Mouse (Mus musculus) intestine, postnatal 0 days (tissue): ENCODE data around the gene Tln2. TPM values are rescaled to one million over a fixed set of nuclear protein-coding genes. Genes with fewer than 3 reads are reported as not detected.

Experiments used
- ATAC-seq: fragments of 200-750 bp; cut with Nextera tagmentation; 2 replicates; pipeline ENCODE4 v1.8.0; 2017; ENCODE audit warnings: mild to moderate bottlenecking, moderate TSS enrichment, moderate library complexity
- H3K27ac ChIP-seq: fragments of 300-500 bp; sonication (generic); 2 replicates; pipeline ENCODE4 v1.5.1; 2014; ENCODE audit warnings: mild to moderate bottlenecking, low read depth, low read length, moderate library complexity
- H3K27me3 ChIP-seq: fragments of 300-500 bp; sonication (generic); replicated peaks from 2 replicates; pipeline ENCODE4 v1.6.1; 2014; ENCODE audit warnings: low read length, mixed read lengths; ENCODE audit not compliant: control insufficient read depth, insufficient read depth
- H3K36me3 ChIP-seq: fragments of 300-500 bp; sonication (generic); 2 replicates; pipeline ENCODE4 v1.6.1; 2014; ENCODE audit warnings: mild to moderate bottlenecking, moderate library complexity; ENCODE audit not compliant: control insufficient read depth, insufficient read depth
- H3K4me1 ChIP-seq: fragments of 300-500 bp; sonication (generic); replicated peaks from 2 replicates; pipeline ENCODE4 v1.6.1; 2014; ENCODE audit warnings: antibody characterized with exemption, low read length, mixed read lengths; ENCODE audit not compliant: control insufficient read depth, insufficient read depth
- H3K4me2 ChIP-seq: fragments of 300-500 bp; sonication (generic); replicated peaks from 2 replicates; pipeline ENCODE4 v1.6.1; 2014; ENCODE audit warnings: low read depth, mild to moderate bottlenecking, moderate library complexity
- H3K4me3 ChIP-seq: fragments of 300-500 bp; sonication (generic); 2 replicates; pipeline ENCODE4 v1.5.1; 2014; ENCODE audit warnings: low read depth, low read length
- H3K9ac ChIP-seq: fragments of 300-500 bp; sonication (generic); 2 replicates; pipeline ENCODE4 v1.6.1; 2014; ENCODE audit warnings: mild to moderate bottlenecking, low read depth, low read length
- H3K9me3 ChIP-seq: fragments of 300-500 bp; sonication (generic); 2 replicates; pipeline ENCODE4 v1.6.1; 2016; ENCODE audit warnings: mixed run types; ENCODE audit not compliant: control insufficient read depth
- CTCF ChIP-seq: sonication (generic); IDR thresholded peaks from 2 replicates; pipeline ENCODE4 v1.5.1; 2016; ENCODE audit warnings: low read depth, mild to moderate bottlenecking, control low read depth, antibody characterized with exemption, moderate library complexity
- WGBS: fragments of 180-500 bp; shearing (Covaris S2); extraction: QIAGEN DNeasy Blood & Tissue Kit; methylation state at CpG from one replicate; pipeline ENCODE4 v1.1.7; 2014; 5-methylcytosine and 5-hydroxymethylcytosine counted together
- polyA plus RNA-seq: library from polyadenylated mRNA; unstranded; fragments of >200 nt; fragmentation: Nextera tagmentation; extraction: Ambion mirVana; gene quantifications from 2 replicates; pipeline ENCODE4 v1.2.1, GENCODE M21; 2015

Gene Tln2
- polyA plus RNA-seq, 1 experiment from 2014 or later: 8.8 TPM

DNA sequence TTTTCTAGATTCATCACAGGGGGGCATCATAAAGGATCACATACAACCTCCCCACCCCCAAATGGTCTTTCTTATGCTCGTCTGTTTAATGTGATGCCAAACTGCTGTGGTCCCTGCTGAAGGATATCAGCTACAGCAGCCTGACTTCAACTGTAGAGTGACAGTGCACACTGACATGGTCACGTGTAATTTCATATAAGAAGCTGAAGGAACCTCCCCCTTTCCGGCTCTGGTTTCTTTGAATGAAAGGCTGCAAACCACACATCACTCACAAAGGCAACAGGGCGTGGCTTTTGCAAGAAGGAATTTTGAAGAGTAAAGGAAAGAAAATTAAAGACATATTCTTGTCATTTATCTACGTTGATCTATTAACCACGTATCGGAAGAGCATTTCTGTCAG is 154.8 kb downstream of the Tln2 start:
- H3K27ac ChIP-seq: no peak overlapping the region
- no peaks in the 10 kb centered on the region; the same call in 1 of the 2 replicates for H3K36me3 ChIP-seq
- H3K4me1 ChIP-seq: no peaks in the 10 kb centered on the region
- no peak overlapping the region for H3K4me2 ChIP-seq
- 83% methylated on average over 7 of the region's 7 CpGs for WGBS
- H3K4me3 ChIP-seq: no peak overlapping the region
- H3K9me3 ChIP-seq: no peaks in the 10 kb centered on the region
- ATAC-seq: no peak
- no peak for TF ChIP-seq CTCF
- no peak overlapping the region for H3K9ac ChIP-seq
- no peaks in the 10 kb centered on the region for H3K27me3 ChIP-seq

DNA sequence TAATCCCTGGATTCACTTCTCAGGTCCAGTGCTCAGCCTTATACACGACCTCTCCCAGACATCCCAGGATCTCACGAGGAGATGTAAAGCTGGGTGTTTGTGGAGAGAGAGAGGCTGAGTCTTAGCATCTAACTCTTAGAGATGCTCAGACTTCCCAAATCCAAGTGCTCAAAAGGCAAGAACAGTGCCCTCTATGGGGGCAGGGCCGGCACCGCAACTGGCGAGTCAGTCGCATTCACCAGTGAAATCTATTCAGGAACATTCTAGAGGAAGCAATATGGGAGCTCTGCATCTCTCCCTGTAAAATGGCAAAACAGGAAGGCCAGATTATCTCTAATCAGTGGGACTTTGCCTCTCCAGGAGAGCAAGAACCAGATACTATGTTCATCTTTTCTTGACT is 159.9 kb downstream of the Tln2 start:
- Histone ChIP-seq H3K4me3 (no peak overlapping the region), H3K36me3 (no peaks in the 10 kb centered on the region; the same call in 1 of the 2 replicates), H3K27me3 (no peaks in the 10 kb centered on the region), H3K27ac (no peak overlapping the region), H3K4me1 (no peaks in the 10 kb centered on the region), H3K9me3 (no peaks in the 10 kb centered on the region), H3K4me2 (no peak overlapping the region), H3K9ac (no peak overlapping the region)
- 0 out of 2 replicates have a peak, but pooled peaks have one; percentile 25 for TF ChIP-seq CTCF
- 87% methylated on average over 6 of the region's 6 CpGs for WGBS
- ATAC-seq: no peak

DNA sequence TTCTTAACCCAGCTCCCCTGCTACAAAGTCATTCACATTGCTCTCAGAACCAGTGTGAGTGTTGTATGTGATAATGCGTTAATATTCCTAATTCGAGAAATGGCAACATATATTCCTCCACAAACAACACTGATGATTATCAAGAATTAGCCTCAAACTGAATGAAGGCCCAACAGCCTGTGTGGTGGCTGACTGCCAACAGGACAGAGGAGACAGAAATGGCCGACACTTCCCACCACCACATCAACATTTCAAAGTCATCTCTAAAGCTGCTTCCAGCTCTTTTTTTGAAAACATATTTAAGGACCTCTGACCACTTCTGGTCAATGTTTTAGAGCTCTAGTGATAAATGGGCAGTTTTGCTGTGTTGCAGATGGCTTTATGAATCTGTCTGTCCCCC is 161.7 kb downstream of the Tln2 start:
- no peak for ATAC-seq
- H3K27me3 ChIP-seq: no peaks in the 10 kb centered on the region
- no peak for TF ChIP-seq CTCF

DNA sequence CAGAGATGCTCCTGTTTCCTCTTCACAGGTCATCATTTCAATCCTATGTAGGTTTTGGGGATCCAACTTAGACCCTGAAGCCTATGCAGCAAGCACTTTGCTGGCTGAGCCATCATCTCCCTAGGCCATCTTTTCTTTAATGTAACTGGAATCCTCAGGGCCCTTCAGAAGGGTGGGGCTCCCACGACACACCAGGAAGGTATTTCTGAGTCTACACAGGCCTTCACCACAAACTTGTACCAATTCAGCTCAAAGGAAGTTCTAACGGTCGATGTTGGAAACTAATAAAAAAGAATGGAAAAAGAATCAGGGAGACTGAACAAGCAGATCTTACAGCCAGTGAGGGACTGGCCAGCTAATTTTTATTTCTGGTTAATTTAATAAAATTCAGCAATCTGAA is 163.1 kb downstream of the Tln2 start:
- H3K36me3 ChIP-seq: no peaks in the 10 kb centered on the region

More for the DNA sequence above, 161.7 kb downstream of the Tln2 start:
- Histone ChIP-seq H3K9ac (no peak overlapping the region), H3K9me3 (no peaks in the 10 kb centered on the region), H3K36me3 (no peaks in the 10 kb centered on the region; the same call in 1 of the 2 replicates), H3K4me2 (no peak overlapping the region), H3K4me1 (no peaks in the 10 kb centered on the region), H3K27ac (no peak overlapping the region), H3K4me3 (no peak overlapping the region)
- 86% methylated on average over 3 of the region's 3 CpGs for WGBS

DNA sequence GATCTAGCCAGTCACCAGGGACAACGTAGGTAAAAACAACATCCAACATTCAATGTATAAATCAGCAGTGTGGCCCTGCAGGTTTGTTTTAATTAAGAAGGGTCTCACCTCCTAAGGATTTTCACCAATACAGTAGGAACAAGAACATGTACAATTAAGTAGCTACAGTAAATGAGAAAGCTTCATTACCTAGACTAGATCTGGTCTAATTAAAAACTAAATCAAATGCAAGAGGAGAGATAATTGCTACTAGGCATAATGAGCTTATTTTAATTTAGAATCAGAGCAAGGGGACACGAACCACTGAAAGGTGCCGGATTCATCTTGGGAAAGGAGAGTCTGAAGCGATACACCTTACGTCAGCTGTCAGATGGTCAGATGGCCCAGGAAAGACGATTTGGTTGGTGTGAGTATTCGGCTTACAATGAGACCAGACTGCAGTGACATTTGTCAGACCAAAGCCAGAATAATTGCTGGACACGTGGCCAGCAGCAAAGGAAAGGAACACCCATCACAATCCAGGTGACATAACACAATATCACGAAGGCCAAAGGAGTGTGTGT is 175.4 kb downstream of the Tln2 start:
- Histone ChIP-seq H3K36me3 (no peaks in the 10 kb centered on the region), H3K27ac (no peak overlapping the region), H3K27me3 (no peaks in the 10 kb centered on the region), H3K4me1 (no peaks in the 10 kb centered on the region), H3K9ac (no peak overlapping the region), H3K4me2 (no peak overlapping the region), H3K4me3 (no peak overlapping the region), H3K9me3 (no peaks in the 10 kb centered on the region)
- no peak for ATAC-seq
- TF ChIP-seq CTCF: no peak
- WGBS: 88% methylated on average over 9 of the region's 9 CpGs

More for the DNA sequence above, 163.1 kb downstream of the Tln2 start:
- Histone ChIP-seq H3K27ac (no peak overlapping the region), H3K27me3 (no peaks in the 10 kb centered on the region), H3K9me3 (no peaks in the 10 kb centered on the region), H3K4me3 (no peak overlapping the region), H3K4me2 (no peak overlapping the region), H3K4me1 (no peaks in the 10 kb centered on the region), H3K9ac (no peak overlapping the region)
- TF ChIP-seq CTCF: no peak
- no peak for ATAC-seq
- WGBS: 83% methylated on average over 3 of the region's 3 CpGs

DNA sequence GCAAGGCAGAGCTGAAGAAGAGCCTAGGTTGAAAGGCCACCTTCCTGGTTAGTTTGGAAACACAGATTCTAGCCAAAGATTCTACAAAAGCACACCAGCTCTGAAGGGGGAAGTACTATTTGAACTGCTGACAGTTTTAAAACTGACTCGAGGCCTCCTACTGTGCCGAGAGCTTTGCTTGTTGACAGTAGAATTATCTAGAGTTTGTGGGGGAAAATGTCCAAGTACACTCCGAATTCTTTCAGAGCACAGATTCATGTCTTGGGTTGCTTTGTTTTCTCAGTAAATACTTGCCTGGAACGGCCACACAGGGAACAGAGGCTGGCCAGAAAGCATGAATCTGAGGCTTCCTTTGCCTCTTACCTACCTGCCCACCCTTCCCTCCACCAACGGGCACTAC is 179.4 kb downstream of the Tln2 start:
- no peak for ATAC-seq
- no peaks in the 10 kb centered on the region for H3K9me3 ChIP-seq
- no peak overlapping the region for H3K4me2 ChIP-seq
- no peaks in the 10 kb centered on the region for H3K27me3 ChIP-seq
- no peaks in the 10 kb centered on the region for H3K36me3 ChIP-seq
- no peak overlapping the region for H3K4me3 ChIP-seq
- no peaks in the 10 kb centered on the region for H3K4me1 ChIP-seq
- no peak for TF ChIP-seq CTCF
- no peak overlapping the region for H3K27ac ChIP-seq
- no peak overlapping the region for H3K9ac ChIP-seq
- 31% methylated on average over 5 of the region's 5 CpGs for WGBS

DNA sequence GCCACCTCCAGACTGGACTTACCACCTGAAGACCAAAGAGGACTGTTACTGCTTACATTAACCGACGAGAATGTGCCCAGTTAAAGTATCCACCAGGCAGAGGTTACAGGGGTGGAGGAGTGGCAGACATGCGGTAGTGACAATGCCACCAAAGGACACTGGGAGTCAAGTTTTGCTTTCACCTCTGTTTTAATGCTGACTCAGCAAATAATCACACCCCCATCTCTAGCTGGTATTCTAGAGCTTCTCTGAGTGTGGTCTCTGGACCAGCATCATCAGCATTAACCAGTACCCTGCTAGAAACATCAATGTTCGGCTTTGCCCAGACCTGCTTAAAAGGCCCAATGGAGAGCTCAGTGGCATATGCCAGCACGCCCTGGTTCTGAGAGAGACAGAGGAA is 180.7 kb downstream of the Tln2 start:
- ATAC-seq: no peak
- no peak overlapping the region for H3K27ac ChIP-seq
- H3K4me1 ChIP-seq: no peaks in the 10 kb centered on the region
- H3K9me3 ChIP-seq: no peaks in the 10 kb centered on the region
- no peak overlapping the region for H3K4me3 ChIP-seq
- H3K27me3 ChIP-seq: no peaks in the 10 kb centered on the region
- no peaks in the 10 kb centered on the region for H3K36me3 ChIP-seq
- no peak overlapping the region for H3K9ac ChIP-seq
- no peak for TF ChIP-seq CTCF
- H3K4me2 ChIP-seq: no peak overlapping the region
- WGBS: 87% methylated on average over 5 of the region's 5 CpGs
